Mouse (Mus musculus) ES-E14 (cell line): Measurements from ENCODE around the gene Tmem145.

Source experiments
- CHD2 ChIP-seq: IDR thresholded peaks from 2 replicates; pipeline ENCODE4 v1.6.1; 2014; ENCODE audit warnings: mild to moderate bottlenecking, low read depth, low read length, inconsistent platforms
- MAFK ChIP-seq: IDR thresholded peaks from 2 replicates; pipeline ENCODE4 v1.6.1; 2014; ENCODE audit warnings: mild to moderate bottlenecking, low read depth, low read length, inconsistent platforms; ENCODE audit not compliant: insufficient read depth
- ZNF384 ChIP-seq: IDR thresholded peaks from 2 replicates; pipeline ENCODE4 v1.6.1; 2012; ENCODE audit warnings: low read depth, low read length, inconsistent platforms

DNA sequence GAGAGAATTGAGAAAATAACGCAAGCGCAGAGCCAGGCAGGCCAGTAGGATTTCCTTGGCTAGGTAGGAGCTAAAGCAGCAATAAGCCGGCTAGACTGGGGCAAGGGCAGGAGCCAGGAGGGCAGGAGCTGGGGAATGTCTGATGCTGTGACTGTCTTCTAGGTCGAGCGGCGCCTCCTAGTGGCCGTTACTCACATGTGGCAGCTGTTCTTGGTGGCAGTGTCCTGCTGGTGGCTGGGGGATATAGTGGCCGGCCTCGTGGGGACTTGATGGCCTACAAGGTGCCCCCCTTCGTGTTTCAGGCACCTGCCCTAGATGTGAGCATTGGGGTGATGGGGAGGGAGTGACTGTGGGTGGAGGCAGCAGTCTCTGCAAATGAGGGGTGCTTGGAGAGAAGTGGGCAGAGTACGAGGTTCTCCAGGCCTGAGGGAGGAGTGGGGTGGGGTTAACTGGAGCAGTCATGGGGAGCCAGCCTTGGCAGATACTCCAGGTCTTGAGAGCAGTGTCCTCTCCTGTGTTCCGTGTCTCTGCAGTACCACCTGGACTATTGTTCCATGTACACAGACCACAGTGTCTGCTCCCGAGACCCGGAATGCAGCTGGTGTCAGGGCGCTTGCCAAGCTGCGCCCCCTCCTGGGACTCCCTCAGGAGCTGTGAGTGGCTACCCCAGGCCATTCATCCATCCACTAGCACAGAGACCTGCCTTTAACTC, 27.8 kb downstream of the Tmem145 start:
- TF ChIP-seq ZNF384: no peak
- no peak for TF ChIP-seq CHD2
- no peak for TF ChIP-seq MAFK
